Mouse (Mus musculus) CH12F3 (cell line): ENCODE results near the gene Ccr10.

Experiments used
- in situ Hi-C: fragments of 300-500 bp; cut with MboI; formaldehyde crosslinking; loops from 2 replicates; pipeline ENCODE4 v1.14.3; 2020; ENCODE audit warnings: low sequenced_read_pairs

The Ccr10 gene

GRCm38 (mm10) chr11:101189495-101190180 is 14.4 kb upstream of the Ccr10 start:
- in situ Hi-C loops, result no loop called here

- in situ Hi-C loops, result no loop called here
These were observed 13.0 kb upstream of the Ccr10 start for GRCm38 (mm10) chr11:101188166-101188805.

- in situ Hi-C loops, result no loop called here
These were observed 12.3 kb upstream of the Ccr10 start for GRCm38 (mm10) chr11:101187541-101187940.

GRCm38 (mm10) chr11:101186526-101187247 is 11.4 kb upstream of the Ccr10 start:
- in situ Hi-C loops, result no loop called here

GRCm38 (mm10) chr11:101185441-101185840 is 10.2 kb upstream of the Ccr10 start:
- in situ Hi-C loops, result no loop called here

- in situ Hi-C loops, result no loop called here
These were observed 9.7 kb upstream of the Ccr10 start for GRCm38 (mm10) chr11:101184984-101185383.

- in situ Hi-C loops, result no loop called here
These were observed 7.7 kb upstream of the Ccr10 start for GRCm38 (mm10) chr11:101182771-101183517.

GRCm38 (mm10) chr11:101181961-101182360 is 6.7 kb upstream of the Ccr10 start:
- in situ Hi-C loops, result no loop called here

- in situ Hi-C loops, result no loop called here
These were observed 5.8 kb upstream of the Ccr10 start for GRCm38 (mm10) chr11:101180846-101181740.

GRCm38 (mm10) chr11:101180261-101180660 is 5.0 kb upstream of the Ccr10 start:
- in situ Hi-C loops, result no loop called here

GRCm38 (mm10) chr11:101179306-101179705 is 4.1 kb upstream of the Ccr10 start:
- in situ Hi-C loops, result no loop called here

- in situ Hi-C loops, result no loop called here
These were observed 3.1 kb upstream of the Ccr10 start for GRCm38 (mm10) chr11:101178061-101179058.

GRCm38 (mm10) chr11:101176933-101177773 is 1.9 kb upstream of the Ccr10 start:
- in situ Hi-C loops, result no loop called here

- in situ Hi-C loops, result no loop called here
These were observed 961 bp upstream of the Ccr10 start for GRCm38 (mm10) chr11:101176117-101176691.

- in situ Hi-C loops, result no loop called here
These were observed 433 bp upstream of the Ccr10 start for GRCm38 (mm10) chr11:101175636-101176116.

GRCm38 (mm10) chr11:101174389-101174745 is 876 bp downstream of the Ccr10 start:
- in situ Hi-C loops, result no loop called here

- in situ Hi-C loops, result no loop called here
These were observed 1.4 kb downstream of the Ccr10 start for GRCm38 (mm10) chr11:101173631-101174388.
